Mouse (Mus musculus) hindbrain, embryonic 10.5 days (tissue): Measurements from ENCODE around the gene Fads6. TPM values are rescaled to one million over a fixed set of nuclear protein-coding genes. Genes with fewer than 3 reads are reported as not detected.

Experiments used
- DNase-seq: peaks from one replicate; pipeline ENCODE4 v3.0.0-alpha.2; 2017; ENCODE audit warnings: low spot score
- H3K27ac ChIP-seq: fragments of 300-500 bp; sonication (generic); 2 replicates; pipeline ENCODE4 v1.5.1; 2016; ENCODE audit warnings: mild to moderate bottlenecking, moderate library complexity
- H3K27me3 ChIP-seq: fragments of 300-500 bp; sonication (generic); 2 replicates; pipeline ENCODE4 v1.6.1; 2016; ENCODE audit warnings: mild to moderate bottlenecking; ENCODE audit not compliant: poor library complexity, insufficient read depth, severe bottlenecking
- H3K36me3 ChIP-seq: fragments of 300-500 bp; sonication (generic); 2 replicates; pipeline ENCODE4 v1.6.1; 2016; ENCODE audit warnings: mild to moderate bottlenecking, moderate library complexity
- H3K4me1 ChIP-seq: fragments of 300-500 bp; sonication (generic); replicated peaks from 2 replicates; pipeline ENCODE4 v1.6.1; 2016; ENCODE audit warnings: mild to moderate bottlenecking
- H3K4me3 ChIP-seq: fragments of 300-500 bp; sonication (generic); 2 replicates; pipeline ENCODE4 v1.5.1; 2016; ENCODE audit warnings: mild to moderate bottlenecking, moderate library complexity
- H3K9me3 ChIP-seq: fragments of 300-500 bp; sonication (generic); 2 replicates; pipeline ENCODE4 v1.6.1; 2016; ENCODE audit warnings: mild to moderate bottlenecking, moderate library complexity
- WGBS: fragments of 180-500 bp; shearing (Covaris S2); methylation state at CpG from one replicate; pipeline ENCODE4 v1.1.7; 2016; 5-methylcytosine and 5-hydroxymethylcytosine counted together
- polyA plus RNA-seq: library from polyadenylated mRNA; unstranded; fragments of >200 nt; fragmentation: Nextera tagmentation; extraction: Ambion mirVana; gene quantifications from 2 replicates; pipeline ENCODE4 v1.2.1, GENCODE M21; 2016

Fads6 gene
- polyA plus RNA-seq, 1 experiment from 2014 or later: 0.27 TPM

DNA sequence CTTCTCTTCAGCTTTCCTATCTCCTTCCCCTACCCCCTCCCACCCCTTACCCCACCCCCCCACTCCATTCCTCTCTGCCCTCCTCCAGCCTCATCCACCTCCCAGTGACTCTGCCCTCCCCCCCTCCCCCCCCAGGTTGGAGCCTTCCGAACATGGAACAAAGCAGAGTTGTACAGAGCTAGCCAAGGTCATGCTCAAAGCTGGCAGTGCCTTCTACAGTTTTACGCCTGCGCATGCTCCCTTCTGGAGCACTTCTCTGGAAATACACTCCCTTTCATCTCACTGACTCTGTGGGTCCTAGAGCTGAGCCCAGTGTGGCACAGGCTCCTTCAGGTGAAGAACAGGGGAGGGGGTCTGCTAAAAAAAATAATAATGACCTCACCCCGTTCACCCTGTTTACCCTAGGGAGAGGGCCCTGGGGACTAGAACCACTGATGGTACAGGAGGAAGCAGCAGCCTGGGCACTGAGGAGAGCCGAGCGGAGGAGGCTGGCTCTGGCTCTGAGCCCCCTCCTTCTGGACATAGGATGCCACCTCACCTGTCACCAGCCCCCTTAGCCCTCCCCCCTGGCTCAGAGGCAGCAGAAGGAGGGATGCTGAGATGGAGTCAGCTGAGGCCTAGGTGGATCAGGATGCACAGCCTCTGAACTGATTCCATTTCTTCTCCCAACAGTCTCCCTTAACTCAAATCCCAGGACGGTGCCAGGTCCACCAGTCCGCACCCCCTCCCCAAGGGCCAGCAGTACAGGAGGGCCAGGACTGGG is 14.6 kb downstream of the Fads6 start:
- peaks cover 7% of the 10 kb centered on the region for H3K4me1 ChIP-seq
- no peak overlapping the region for H3K27ac ChIP-seq
- 84% methylated on average over 8 of the region's 8 CpGs for WGBS
- H3K9me3 ChIP-seq: no peaks in the 10 kb centered on the region
- no peaks in the 10 kb centered on the region for H3K36me3 ChIP-seq
- DNase-seq: no peak
- no peaks in the 10 kb centered on the region for H3K27me3 ChIP-seq
- no peak overlapping the region for H3K4me3 ChIP-seq

DNA sequence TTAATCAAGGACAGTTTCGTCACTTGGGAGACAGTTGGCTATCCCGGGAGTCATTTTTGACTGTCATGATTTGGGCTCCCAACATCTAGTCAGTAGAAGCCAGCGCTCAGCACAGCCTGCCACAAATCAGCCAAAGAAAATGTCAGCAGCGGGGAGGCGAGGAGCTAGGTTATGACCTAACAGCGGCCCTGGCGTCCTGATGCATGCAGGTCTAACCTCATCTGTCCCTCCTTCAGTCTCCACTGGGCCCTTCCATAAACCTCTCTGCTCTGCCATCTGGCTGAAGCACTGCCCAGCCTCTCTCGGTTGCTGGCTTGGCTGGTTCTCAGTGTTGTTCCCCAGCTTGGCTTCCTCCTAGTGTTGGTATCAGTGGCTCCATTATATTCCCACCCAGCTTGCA is 15.2 kb downstream of the Fads6 start:
- H3K9me3 ChIP-seq: no peaks in the 10 kb centered on the region
- peaks cover 11% of the 10 kb centered on the region for H3K4me1 ChIP-seq
- no peak overlapping the region for H3K27ac ChIP-seq
- 73% methylated on average over 8 of the region's 8 CpGs for WGBS
- no peaks in the 10 kb centered on the region for H3K27me3 ChIP-seq
- no peaks in the 10 kb centered on the region for H3K36me3 ChIP-seq
- no peak overlapping the region for H3K4me3 ChIP-seq
- DNase-seq: no peak

DNA sequence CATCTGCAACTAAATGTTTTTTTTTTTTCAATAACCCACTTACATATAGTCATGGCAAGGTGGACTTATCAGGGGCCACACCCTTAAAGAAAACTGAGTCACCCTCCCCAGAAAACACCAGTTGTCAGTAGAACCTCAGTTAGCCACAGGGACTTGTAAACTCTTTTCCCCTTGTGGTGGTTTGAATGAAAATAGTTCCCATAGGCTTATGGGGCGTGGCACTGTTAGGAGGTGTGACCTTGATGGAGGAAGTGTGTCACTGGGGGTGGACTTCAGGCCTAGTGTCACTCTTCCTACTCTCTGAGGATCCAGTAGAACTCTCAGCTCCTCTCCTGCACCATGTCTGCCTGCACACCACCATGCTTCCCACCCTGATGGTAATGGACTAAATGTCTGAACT is 17.7 kb downstream of the Fads6 start:
- WGBS: 70% methylated on average over 1 of the region's 1 CpGs
- Histone ChIP-seq H3K27ac (no peak overlapping the region), H3K36me3 (no peaks in the 10 kb centered on the region), H3K9me3 (no peaks in the 10 kb centered on the region), H3K4me3 (no peak overlapping the region), H3K27me3 (no peaks in the 10 kb centered on the region), H3K4me1 (peaks cover 31% of the 10 kb centered on the region)
- no peak for DNase-seq

DNA sequence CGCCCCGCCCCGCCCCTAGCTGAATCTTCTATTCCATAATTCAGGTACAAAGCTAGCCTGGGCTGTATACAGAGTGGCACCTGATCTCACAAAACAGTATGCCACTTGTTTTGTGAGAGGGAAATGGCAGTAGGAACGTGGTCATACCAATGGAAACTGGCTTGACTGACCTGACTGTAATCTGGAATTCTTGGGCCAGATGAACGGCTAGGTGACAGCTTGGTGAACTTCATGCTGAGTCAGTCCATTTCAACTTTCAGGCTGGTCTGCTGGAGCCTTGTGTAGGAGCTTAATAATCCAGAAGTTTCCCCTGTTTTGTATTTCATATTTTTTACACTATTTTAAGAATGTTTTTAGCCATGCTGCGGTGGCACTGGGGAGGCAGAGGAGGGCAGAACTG is 19.3 kb downstream of the Fads6 start:
- Histone ChIP-seq H3K27me3 (no peaks in the 10 kb centered on the region), H3K4me3 (peak overlapping the region; percentile 79), H3K36me3 (no peaks in the 10 kb centered on the region), H3K27ac (no peak overlapping the region), H3K4me1 (peaks cover 41% of the 10 kb centered on the region), H3K9me3 (no peaks in the 10 kb centered on the region)
- WGBS: 79% methylated on average over 6 of the region's 6 CpGs
- DNase-seq: no peak

DNA sequence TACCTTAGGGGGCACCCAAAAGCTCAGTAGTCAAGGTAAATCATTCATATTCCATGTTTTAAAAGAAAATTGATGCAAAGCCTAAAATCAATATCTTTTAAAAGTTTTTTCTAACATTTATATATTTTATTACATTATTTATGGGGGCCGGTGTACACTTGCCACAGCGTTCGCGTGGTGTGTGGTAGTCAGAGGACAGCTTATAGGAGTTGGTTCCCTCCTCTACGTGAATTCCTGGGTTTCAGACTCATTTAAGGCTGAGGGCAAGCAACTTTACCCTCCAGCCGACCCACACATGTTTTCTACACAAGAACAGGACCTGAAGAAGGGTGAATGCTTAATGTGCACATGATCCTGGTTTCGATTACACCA is 19.9 kb downstream of the Fads6 start:
- Histone ChIP-seq H3K27ac (peak overlapping the region; percentile 94), H3K9me3 (no peaks in the 10 kb centered on the region), H3K27me3 (no peaks in the 10 kb centered on the region), H3K4me1 (peaks cover 43% of the 10 kb centered on the region), H3K36me3 (no peaks in the 10 kb centered on the region), H3K4me3 (peak overlapping the region; percentile 79)
- DNase-seq: no peak
- 24% methylated on average over 7 of the region's 7 CpGs for WGBS

DNA sequence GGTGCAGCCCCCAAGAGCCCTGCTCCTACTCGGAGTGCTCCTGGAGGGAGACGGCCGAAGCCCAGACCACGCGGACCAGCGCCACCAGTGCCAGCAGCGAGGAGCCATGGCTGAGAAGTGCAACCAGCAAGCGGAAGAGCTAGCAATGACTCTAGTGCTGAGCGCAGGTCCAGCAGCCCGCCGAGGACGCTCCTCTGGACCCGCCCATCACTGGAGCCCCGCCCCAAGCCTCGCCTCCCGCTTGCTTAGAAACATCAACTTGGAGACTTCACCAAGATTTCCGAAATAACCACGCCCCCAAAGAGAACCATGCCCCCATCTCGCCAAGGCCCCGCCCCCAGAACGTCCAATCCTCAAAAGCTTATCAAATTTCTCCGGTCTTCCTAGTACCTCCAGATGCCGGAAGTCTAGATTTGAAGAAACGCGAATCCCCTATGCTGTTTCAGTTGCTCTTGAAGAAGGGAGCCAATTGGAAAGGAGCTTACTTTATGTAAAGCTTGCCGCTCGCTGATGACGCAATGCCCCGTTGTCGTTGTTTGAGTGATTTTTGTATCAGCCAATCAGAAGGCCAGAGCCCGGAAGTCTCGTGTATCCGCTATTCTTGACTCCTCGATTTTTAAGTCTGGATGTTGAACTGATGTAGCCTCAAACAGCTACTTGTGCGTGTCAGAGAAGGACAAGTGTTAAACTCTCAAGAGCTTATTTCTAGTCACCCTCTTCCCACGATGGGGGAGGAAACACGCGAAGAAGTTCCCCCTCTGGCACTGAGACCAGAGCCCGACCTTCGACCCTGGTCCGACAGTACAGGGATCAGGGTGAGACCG is 20.5 kb downstream of the Fads6 start, which contains the start of gene Fdxr:
Fdxr (minus strand) TSS at position 271 of the 824 bp plus-strand sequence.
- no peaks in the 10 kb centered on the region for H3K9me3 ChIP-seq
- under 1% methylated on average over 42 of the region's 42 CpGs for WGBS
- peak within 1 kb of the TSS; percentile 94 for H3K27ac ChIP-seq
- H3K4me1 ChIP-seq: peaks cover 43% of the 10 kb centered on the region
- no peaks in the 10 kb centered on the region for H3K27me3 ChIP-seq
- H3K4me3 ChIP-seq: peak within 1 kb of the TSS; percentile 79
- H3K36me3 ChIP-seq: 0 out of 2 replicates have a peak, but pooled peaks cover 3% of the 10 kb centered on the region
- DNase-seq: peak; percentile 99

DNA sequence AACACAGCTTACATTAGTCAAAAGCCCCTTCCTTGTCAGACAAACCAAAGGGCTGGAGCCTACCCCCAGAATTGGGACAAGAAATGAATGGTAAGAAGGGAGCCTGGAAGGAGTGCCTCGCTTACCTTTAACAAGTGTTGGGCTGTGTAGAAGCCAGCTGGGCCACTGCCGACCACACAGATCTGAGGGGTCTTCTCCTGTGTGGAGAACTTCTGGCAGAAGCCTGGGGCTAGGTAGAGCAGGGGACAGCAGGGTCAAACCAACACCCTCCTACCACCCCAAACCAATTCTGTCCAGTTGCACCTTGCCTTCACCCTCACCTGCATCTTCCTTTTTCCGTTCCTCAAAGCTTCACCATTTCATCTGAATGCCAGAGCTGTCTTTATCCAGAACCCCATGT is 21.5 kb downstream of the Fads6 start:
- no peak for DNase-seq
- Histone ChIP-seq H3K27me3 (no peaks in the 10 kb centered on the region), H3K36me3 (0 out of 2 replicates have a peak, but pooled peaks cover 9% of the 10 kb centered on the region), H3K4me1 (peaks cover 50% of the 10 kb centered on the region), H3K4me3 (peak overlapping the region; percentile 79), H3K27ac (peak overlapping the region; percentile 94; the same call in 1 of the 2 replicates), H3K9me3 (no peaks in the 10 kb centered on the region)
- 61% methylated on average over 3 of the region's 3 CpGs for WGBS

DNA sequence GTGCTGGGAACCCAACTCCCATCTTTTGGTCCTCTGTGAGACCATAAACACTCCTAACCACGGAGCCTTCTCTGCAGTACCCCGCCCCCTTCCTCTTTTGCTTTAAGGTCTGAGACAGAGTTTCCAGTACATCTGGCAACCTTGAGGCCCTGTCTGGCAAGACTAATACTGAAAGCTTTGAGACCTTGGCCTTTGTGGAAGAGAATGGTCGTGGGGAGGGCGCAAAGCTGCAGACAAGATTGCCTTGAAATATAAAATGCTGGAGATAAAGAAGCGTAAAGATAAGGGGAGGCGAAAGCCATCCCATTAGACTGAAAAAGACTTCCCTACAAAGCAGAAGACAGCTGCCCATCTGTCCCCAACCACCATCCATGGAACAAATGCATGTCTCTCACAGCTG is 22.0 kb downstream of the Fads6 start:
- H3K4me3 ChIP-seq: peak overlapping the region; percentile 79; the same call in 1 of the 2 replicates
- 89% methylated on average over 6 of the region's 6 CpGs for WGBS

DNA sequence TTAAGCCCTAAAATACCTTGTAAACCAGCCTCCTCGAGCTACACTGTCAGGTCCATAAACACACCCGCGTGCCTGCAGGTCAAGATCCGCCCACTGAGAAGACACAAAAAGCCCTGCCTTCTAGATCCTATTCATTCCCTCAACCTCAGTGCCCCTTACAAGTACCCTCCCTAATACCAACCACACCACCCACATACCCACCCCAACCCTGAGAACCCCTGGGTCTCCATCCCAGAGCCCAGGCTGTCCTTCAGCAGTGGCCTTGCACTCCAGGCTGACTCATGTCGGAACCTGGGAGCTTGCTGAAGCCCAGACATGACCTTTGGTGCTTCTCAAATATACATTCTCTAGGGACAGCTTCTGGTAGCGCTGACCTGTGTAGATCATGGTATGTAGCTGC is 22.7 kb downstream of the Fads6 start:
- no peak overlapping the region for H3K27ac ChIP-seq
- WGBS: 89% methylated on average over 6 of the region's 6 CpGs
- H3K4me1 ChIP-seq: peaks cover 56% of the 10 kb centered on the region
- peaks cover 6% of the 10 kb centered on the region for H3K27me3 ChIP-seq
- H3K9me3 ChIP-seq: no peaks in the 10 kb centered on the region
- H3K36me3 ChIP-seq: 0 out of 2 replicates have a peak, but pooled peaks cover 9% of the 10 kb centered on the region
- no peak overlapping the region for H3K4me3 ChIP-seq
- no peak for DNase-seq

More for the DNA sequence above, 22.0 kb downstream of the Fads6 start:
- Histone ChIP-seq H3K4me1 (peaks cover 50% of the 10 kb centered on the region), H3K9me3 (no peaks in the 10 kb centered on the region), H3K27ac (no peak overlapping the region), H3K27me3 (no peaks in the 10 kb centered on the region), H3K36me3 (0 out of 2 replicates have a peak, but pooled peaks cover 9% of the 10 kb centered on the region)
- no peak for DNase-seq

DNA sequence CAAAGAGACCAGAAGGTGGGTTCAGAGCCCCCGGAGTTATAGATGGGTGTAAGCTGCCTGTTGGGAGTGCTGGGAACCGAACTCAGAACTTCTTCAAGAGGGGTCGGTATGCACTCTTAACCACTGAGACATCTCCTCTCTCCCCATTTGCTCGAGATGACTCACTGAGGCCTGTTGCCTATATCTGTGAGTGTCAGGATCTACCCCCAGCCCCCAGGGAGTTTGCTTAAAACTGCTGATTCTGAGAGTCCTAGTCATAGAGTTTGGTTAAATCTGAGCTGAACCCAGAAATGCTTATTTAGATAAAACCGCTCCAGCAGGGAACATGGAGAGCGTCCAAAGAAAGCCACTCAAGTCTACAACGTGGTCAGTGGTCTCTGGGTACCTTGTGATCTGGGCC is 23.3 kb downstream of the Fads6 start:
- WGBS: 84% methylated on average over 7 of the region's 7 CpGs
- Histone ChIP-seq H3K9me3 (no peaks in the 10 kb centered on the region), H3K4me1 (peaks cover 59% of the 10 kb centered on the region), H3K4me3 (no peak overlapping the region), H3K27me3 (peaks cover 11% of the 10 kb centered on the region), H3K27ac (no peak overlapping the region), H3K36me3 (peaks cover 14% of the 10 kb centered on the region)
- DNase-seq: no peak

DNA sequence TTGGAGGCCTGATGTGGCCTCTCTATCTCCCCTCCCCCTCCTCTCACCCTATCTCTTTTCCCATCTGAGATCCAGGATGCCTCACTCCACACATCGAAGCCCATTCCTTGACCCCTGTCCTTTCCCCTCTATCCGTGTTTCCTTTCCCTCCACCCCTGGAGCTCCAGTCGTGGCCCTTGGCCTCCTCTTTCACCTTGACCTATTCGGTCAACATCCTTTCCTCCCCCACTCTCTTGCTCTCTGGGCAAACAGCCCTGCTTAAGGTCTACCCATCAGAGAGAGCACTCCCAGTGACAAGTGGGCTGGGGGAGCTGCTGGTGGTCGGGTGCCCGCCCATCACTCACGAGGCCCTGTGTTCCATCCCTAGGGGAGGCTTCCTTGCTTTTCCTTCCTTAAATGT is 23.7 kb downstream of the Fads6 start:
- 57% methylated on average over 7 of the region's 7 CpGs for whole genome bisulfite sequencing
- Histone ChIP-seq H3K4me1 (peaks cover 59% of the 10 kb centered on the region), H3K27ac (no peak overlapping the region), H3K4me3 (no peak overlapping the region), H3K36me3 (peaks cover 18% of the 10 kb centered on the region), H3K9me3 (no peaks in the 10 kb centered on the region), H3K27me3 (peaks cover 16% of the 10 kb centered on the region)
- DNase-seq: no peak

DNA sequence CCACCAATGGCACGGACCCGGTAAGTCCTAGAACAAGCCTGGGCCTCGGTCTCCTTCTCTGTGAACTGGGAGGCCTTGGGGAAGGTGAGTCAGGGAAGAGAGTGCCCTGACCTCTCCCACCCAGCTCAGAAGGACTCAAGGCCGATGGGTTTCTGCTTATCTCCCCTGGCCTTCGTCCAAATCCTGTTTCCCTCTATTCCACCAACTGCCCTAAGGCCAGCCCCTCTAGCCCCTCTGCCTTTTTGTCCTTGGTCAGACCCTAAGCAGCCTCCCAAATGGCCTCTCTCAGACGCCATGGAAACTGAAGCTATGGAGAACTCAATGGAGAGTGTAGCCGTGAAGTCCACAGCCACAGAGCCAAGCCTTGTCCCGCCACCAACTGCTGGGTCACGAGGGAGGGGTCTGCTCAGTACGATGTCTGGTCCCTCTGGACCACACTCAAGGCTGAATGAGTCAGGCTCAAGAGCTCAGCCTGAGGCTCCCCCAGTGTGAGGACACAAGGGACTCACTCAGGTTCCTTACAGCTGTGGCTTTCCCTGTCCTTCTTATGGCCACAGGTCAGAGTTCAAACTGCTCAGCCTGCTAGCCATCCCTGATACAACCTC is 24.5 kb downstream of the Fads6 start:
- no peak overlapping the region for H3K4me3 ChIP-seq
- WGBS: 74% methylated on average over 10 of the region's 10 CpGs
- peaks cover 62% of the 10 kb centered on the region for H3K4me1 ChIP-seq
- H3K27ac ChIP-seq: no peak overlapping the region
- peaks cover 23% of the 10 kb centered on the region for H3K27me3 ChIP-seq
- H3K9me3 ChIP-seq: no peaks in the 10 kb centered on the region
- peaks cover 26% of the 10 kb centered on the region for H3K36me3 ChIP-seq
- DNase-seq: no peak

DNA sequence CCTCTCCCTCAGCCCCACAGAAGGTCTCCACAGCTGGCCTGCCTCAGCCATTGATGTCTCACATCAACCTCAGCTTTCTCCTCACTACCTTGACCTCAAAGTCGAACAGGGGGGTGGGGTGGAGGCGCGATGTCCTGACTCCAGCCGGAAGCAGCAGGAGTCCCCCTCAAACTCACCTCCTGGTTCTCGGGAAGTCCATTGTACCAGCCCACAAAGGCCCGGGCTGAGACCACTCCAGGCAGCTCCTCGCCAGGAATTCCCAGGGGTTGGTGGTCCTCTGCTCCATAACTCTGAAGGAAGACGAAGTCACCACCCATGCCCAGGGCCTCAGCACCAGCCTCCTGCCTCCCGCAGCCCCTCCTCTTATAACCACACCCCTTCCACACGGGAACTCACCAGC is 26.0 kb downstream of the Fads6 start:
- WGBS: 68% methylated on average over 10 of the region's 10 CpGs
- no peak overlapping the region for H3K27ac ChIP-seq
- DNase-seq: no peak
- peaks cover 71% of the 10 kb centered on the region for H3K4me1 ChIP-seq
- H3K4me3 ChIP-seq: no peak overlapping the region
- H3K36me3 ChIP-seq: peaks cover 27% of the 10 kb centered on the region
- no peaks in the 10 kb centered on the region for H3K9me3 ChIP-seq
- H3K27me3 ChIP-seq: peaks cover 38% of the 10 kb centered on the region
